Mouse (Mus musculus): ENCODE data around the gene Vapa.

DNA sequence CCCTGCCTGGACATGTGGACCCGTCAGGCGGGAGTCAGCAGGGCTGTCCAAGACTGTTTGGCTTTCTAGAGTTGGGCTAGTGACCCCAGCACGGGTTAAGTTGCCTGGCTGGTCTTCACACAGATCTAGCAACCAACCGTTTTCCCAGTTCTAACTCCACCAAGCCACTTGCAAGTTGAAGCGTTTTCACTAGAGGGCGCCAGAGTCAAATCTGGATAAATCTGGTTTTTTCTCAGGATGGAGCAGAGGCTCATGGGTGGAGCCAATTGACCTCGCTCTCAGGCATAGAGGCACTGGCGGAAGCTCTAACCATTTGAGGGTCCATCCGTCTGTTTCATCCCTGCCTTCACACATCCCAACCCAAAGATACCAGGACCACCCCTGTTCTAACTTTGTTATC, 55.1 kb downstream of the Vapa start:
- peak; percentile 59 to 83 (median 81) for TF ChIP-seq CTCF (IDR thresholded peaks at IDR 0.05 in 2 of 3, conservative IDR thresholded peaks at IDR 0.05 in 1 of 3; ENCODE audit: control insufficient read depth in 1 of 3, insufficient read depth in 1 of 3, low read depth in 2 of 3, low read length in 3 of 3, poor library complexity in 1 of 3, severe bottlenecking in 1 of 3)
- TF ChIP-seq E2F4 (IDR thresholded peaks at IDR 0.05; ENCODE audit: borderline replicate concordance, low read depth, low read length), result no peak
- peak; percentile 13; the same call in 1 of the 2 replicates for TF ChIP-seq ZC3H11A (IDR thresholded peaks at IDR 0.05; ENCODE audit: low read depth, low read length)
- no peak for TF ChIP-seq EP300 (IDR thresholded peaks at IDR 0.05; ENCODE audit: low read depth in 1 of 2, low read length in 2 of 2)
- no peak for TF ChIP-seq TAL1 (IDR thresholded peaks at IDR 0.05; ENCODE audit: low read length)
